Mouse (Mus musculus) midbrain, embryonic 13.5 days (tissue): ENCODE measurements around the gene Gm438. TPM values are rescaled to one million over a fixed set of nuclear protein-coding genes. Genes with fewer than 3 reads are reported as not detected.
"Not testable (repeated sequence)": the region's sequence is repeated elsewhere in the genome, so short reads cannot be mapped to it uniquely, and the experiment has no call there.

Source experiments
- ATAC-seq: fragments of 200-750 bp; cut with Nextera tagmentation; 2 replicates; pipeline ENCODE4 v1.8.0; 2017; ENCODE audit warnings: mild to moderate bottlenecking, moderate TSS enrichment, moderate library complexity
- H3K27ac ChIP-seq: fragments of 300-500 bp; sonication (generic); 2 replicates; pipeline ENCODE4 v1.5.1; 2015; ENCODE audit warnings: inconsistent platforms, mild to moderate bottlenecking, moderate library complexity
- H3K27me3 ChIP-seq: fragments of 300-500 bp; sonication (generic); 2 replicates; pipeline ENCODE4 v1.6.1; 2015; ENCODE audit warnings: mild to moderate bottlenecking, inconsistent platforms
- H3K36me3 ChIP-seq: fragments of 300-500 bp; sonication (generic); 2 replicates; pipeline ENCODE4 v1.6.1; 2015; ENCODE audit warnings: mild to moderate bottlenecking, inconsistent platforms
- H3K4me1 ChIP-seq: fragments of 300-500 bp; sonication (generic); replicated peaks from 2 replicates; pipeline ENCODE4 v1.6.1; 2015; ENCODE audit warnings: inconsistent platforms
- H3K4me2 ChIP-seq: fragments of 300-500 bp; sonication (generic); replicated peaks from 2 replicates; pipeline ENCODE4 v1.6.1; 2015; ENCODE audit warnings: moderate library complexity, mild to moderate bottlenecking, inconsistent platforms
- H3K4me3 ChIP-seq: fragments of 300-500 bp; sonication (generic); replicated peaks from 2 replicates; pipeline ENCODE4 v1.5.1; 2015; ENCODE audit warnings: mild to moderate bottlenecking, inconsistent platforms
- H3K9ac ChIP-seq: fragments of 300-500 bp; sonication (generic); replicated peaks from 2 replicates; pipeline ENCODE4 v1.6.1; 2015; ENCODE audit warnings: mild to moderate bottlenecking, inconsistent platforms
- H3K9me3 ChIP-seq: fragments of 300-500 bp; sonication (generic); 2 replicates; pipeline ENCODE4 v1.6.1; 2016; ENCODE audit warnings: mild to moderate bottlenecking, inconsistent platforms
- WGBS: fragments of 180-500 bp; shearing (Covaris S2); methylation state at CpG from one replicate; pipeline ENCODE4 v1.1.7; 2015; 5-methylcytosine and 5-hydroxymethylcytosine counted together
- polyA plus RNA-seq: library from polyadenylated mRNA; unstranded; fragments of >200 nt; fragmentation: Nextera tagmentation; extraction: Ambion mirVana; gene quantifications from 2 replicates; pipeline ENCODE4 v1.2.1, GENCODE M21; 2015

Gm438 gene
- polyA plus RNA-seq, result not detected in 2 replicates

- H3K9me3 ChIP-seq, result no peaks in the 10 kb centered on the region
- no peak within 1 kb of the TSS for H3K4me3 ChIP-seq
- H3K9ac ChIP-seq, result no peak within 1 kb of the TSS
- no peaks in the 10 kb centered on the region for H3K27me3 ChIP-seq
- no peaks in the 10 kb centered on the region for H3K36me3 ChIP-seq
- H3K4me1 ChIP-seq, result no peaks in the 10 kb centered on the region
- H3K27ac ChIP-seq, result no peak within 1 kb of the TSS
- no peak for ATAC-seq
- H3K4me2 ChIP-seq, result no peak within 1 kb of the TSS
Measured at GRCm38 (mm10) chr4:144786483-144786882, at the start of gene Gm438. Gm438 (minus strand) TSS chr4:144786583.

- Histone ChIP-seq H3K9ac (no peak overlapping the region), H3K27ac (no peak overlapping the region), H3K4me2 (no peak overlapping the region), H3K27me3 (no peaks in the 10 kb centered on the region), H3K9me3 (peaks cover 8% of the 10 kb centered on the region; the same call in 1 of the 2 replicates), H3K4me3 (no peak overlapping the region), H3K4me1 (no peaks in the 10 kb centered on the region), H3K36me3 (no peaks in the 10 kb centered on the region)
- WGBS, result 85% methylated on average over 2 of the region's 2 CpGs
- no peak for ATAC-seq
Measured at GRCm38 (mm10) chr4:144824706-144825105, 38.3 kb upstream of the Gm438 start.

- ATAC-seq, result no peak
- Histone ChIP-seq H3K9me3 (peaks cover 8% of the 10 kb centered on the region; the same call in 1 of the 2 replicates), H3K9ac (no peak overlapping the region), H3K27ac (no peak overlapping the region), H3K4me2 (no peak overlapping the region), H3K27me3 (no peaks in the 10 kb centered on the region), H3K4me3 (no peak overlapping the region), H3K36me3 (no peaks in the 10 kb centered on the region), H3K4me1 (no peaks in the 10 kb centered on the region)
- WGBS, result 93% methylated on average over 2 of the region's 2 CpGs
Measured at GRCm38 (mm10) chr4:144823996-144824395, 37.6 kb upstream of the Gm438 start.

GRCm38 (mm10) chr4:144807135-144807534, 20.8 kb upstream of the Gm438 start:
- H3K9me3 ChIP-seq, H3K4me2 ChIP-seq, H3K4me1 ChIP-seq, H3K36me3 ChIP-seq, H3K27ac ChIP-seq, ATAC-seq, H3K27me3 ChIP-seq, H3K9ac ChIP-seq, H3K4me3 ChIP-seq: not testable (repeated sequence)
- 44% methylated on average over 5 of the region's 5 CpGs for WGBS

GRCm38 (mm10) chr4:144803633-144804032, 17.2 kb upstream of the Gm438 start:
- no peak overlapping the region for H3K27ac ChIP-seq
- no peaks in the 10 kb centered on the region for H3K4me1 ChIP-seq
- H3K27me3 ChIP-seq, result no peaks in the 10 kb centered on the region
- ATAC-seq, result no peak
- WGBS, result 84% methylated on average over 3 of the region's 3 CpGs
- no peaks in the 10 kb centered on the region for H3K9me3 ChIP-seq
- H3K4me3 ChIP-seq, result no peak overlapping the region
- H3K9ac ChIP-seq, result no peak overlapping the region
- no peak overlapping the region for H3K4me2 ChIP-seq
- H3K36me3 ChIP-seq, result no peaks in the 10 kb centered on the region

GRCm38 (mm10) chr4:144790141-144790540, 3.8 kb upstream of the Gm438 start:
- no peak for ATAC-seq
- H3K4me1 ChIP-seq, result no peaks in the 10 kb centered on the region
- no peak overlapping the region for H3K4me2 ChIP-seq
- WGBS, result 79% methylated on average over 1 of the region's 1 CpGs
- H3K4me3 ChIP-seq, result no peak overlapping the region
- no peak overlapping the region for H3K9ac ChIP-seq
- H3K36me3 ChIP-seq, result no peaks in the 10 kb centered on the region
- H3K27ac ChIP-seq, result no peak overlapping the region
- no peaks in the 10 kb centered on the region for H3K27me3 ChIP-seq
- no peaks in the 10 kb centered on the region for H3K9me3 ChIP-seq

- Histone ChIP-seq H3K27me3 (no peaks in the 10 kb centered on the region), H3K4me1 (no peaks in the 10 kb centered on the region), H3K36me3 (no peaks in the 10 kb centered on the region), H3K4me2 (no peak overlapping the region), H3K27ac (no peak overlapping the region), H3K9ac (no peak overlapping the region), H3K9me3 (no peaks in the 10 kb centered on the region), H3K4me3 (no peak overlapping the region)
- 82% methylated on average over 3 of the region's 3 CpGs for WGBS
- no peak for ATAC-seq
Measured at GRCm38 (mm10) chr4:144782476-144783197, 3.7 kb downstream of the Gm438 start.

- no peak overlapping the region for H3K4me3 ChIP-seq
- WGBS, result 46% methylated on average over 2 of the region's 2 CpGs
- H3K27me3 ChIP-seq, result no peaks in the 10 kb centered on the region
- ATAC-seq, result no peak
- no peaks in the 10 kb centered on the region for H3K4me1 ChIP-seq
- no peak overlapping the region for H3K9ac ChIP-seq
- H3K9me3 ChIP-seq, result no peaks in the 10 kb centered on the region
- no peak overlapping the region for H3K4me2 ChIP-seq
- no peaks in the 10 kb centered on the region for H3K36me3 ChIP-seq
- H3K27ac ChIP-seq, result no peak overlapping the region
Measured at GRCm38 (mm10) chr4:144765722-144766121, 20.7 kb downstream of the Gm438 start.

- H3K9me3 ChIP-seq, result peaks cover 6% of the 10 kb centered on the region; the same call in 1 of the 2 replicates
- H3K4me2 ChIP-seq, result no peak overlapping the region
- H3K27ac ChIP-seq, result no peak overlapping the region
- no peaks in the 10 kb centered on the region for H3K4me1 ChIP-seq
- H3K27me3 ChIP-seq, result no peaks in the 10 kb centered on the region
- H3K36me3 ChIP-seq, result no peaks in the 10 kb centered on the region
- WGBS, result 72% methylated on average over 1 of the region's 1 CpGs
- no peak for ATAC-seq
- H3K9ac ChIP-seq, result no peak overlapping the region
- H3K4me3 ChIP-seq, result no peak overlapping the region
Measured at GRCm38 (mm10) chr4:144749139-144749538, 37.2 kb downstream of the Gm438 start.

Other genes with a start within 250 kb of the Gm438 start
- not detected in 2 replicates for gene Gm13124, start 221.4 kb downstream of the Gm438 start, polyA plus RNA-seq
- gene Aadacl4, start 172.9 kb downstream of the Gm438 start, polyA plus RNA-seq, result not detected in 2 replicates
- gene Gm436, start 100.2 kb downstream of the Gm438 start, polyA plus RNA-seq, result not detected in 2 replicates
- not detected in 2 replicates for gene Gm13178, start 65.2 kb downstream of the Gm438 start, polyA plus RNA-seq
- 21.3 and 23.9 TPM in 2 replicates for gene Dhrs3, start 106.2 kb upstream of the Gm438 start, polyA plus RNA-seq